ENCODE assay signal across 8 mouse cellular contexts in genomic region chr12:54794392-54794791, GRCm38 (mm10). TPM values are rescaled to one million over a fixed set of nuclear protein-coding genes. Genes with fewer than 3 reads are reported as not detected.
DNase-seq lines count a peak whose midpoint lies in the region; ATAC-seq lines count a peak whose summit lies in the region.

No protein-coding gene starts in this region.

- intact Hi-C loops in heart, postnatal 10 days (cut with DNase I), result no loop called here

- no peaks in the 10 kb centered on the region for H3K36me3 ChIP-seq in heart, embryonic 15.5 days
- H3K36me3 ChIP-seq in embryonic facial prominence, embryonic 10.5 days (replicated peaks), result peaks cover 24% of the 10 kb centered on the region
- H3K36me3 ChIP-seq in midbrain, embryonic 14.5 days (ENCODE audit: control insufficient read depth, insufficient read depth, low read length), result 0 out of 2 replicates have a peak, but pooled peaks cover 3% of the 10 kb centered on the region

- peak overlapping the region; percentile 95 for H3K4me3 ChIP-seq in heart, embryonic 15.5 days
- H3K4me3 ChIP-seq in embryonic facial prominence, embryonic 10.5 days, result peak overlapping the region; percentile 86
- peak overlapping the region; percentile 96 for H3K4me3 ChIP-seq in midbrain, embryonic 14.5 days (replicated peaks; ENCODE audit: low read depth, low read length)

- no peak for DNase-seq in heart, postnatal 10 days
- no peak for DNase-seq in embryonic facial prominence, embryonic 10.5 days (ENCODE audit: low spot score)
- peak; percentile 28 for DNase-seq in induced T-regulatory cell, adult 2 months (ENCODE audit: low read depth)
- DNase-seq in midbrain, embryonic 14.5 days, result peak; percentile 8
- DNase-seq in cerebellum, adult 9-11 months, result no peak
- no peak for DNase-seq in cerebellum, adult 11 months
- no peak for DNase-seq in cerebellum, postnatal 10 days

- 34% methylated on average over 3 of the region's 3 CpGs for WGBS in heart, embryonic 15.5 days
- 39% methylated on average over 3 of the region's 3 CpGs for WGBS in embryonic facial prominence, embryonic 10.5 days
- WGBS in midbrain, embryonic 14.5 days, result 44% methylated on average over 3 of the region's 3 CpGs

- peak overlapping the region; percentile 73 for H3K4me2 ChIP-seq in heart, embryonic 15.5 days
- peak overlapping the region; percentile 72 for H3K4me2 ChIP-seq in midbrain, embryonic 14.5 days (ENCODE audit: low read length)

- no peak overlapping the region for H3K27ac ChIP-seq in heart, embryonic 15.5 days
- no peak overlapping the region; the same call in 1 of the 2 replicates for H3K27ac ChIP-seq in embryonic facial prominence, embryonic 10.5 days (replicated peaks)
- H3K27ac ChIP-seq in midbrain, embryonic 14.5 days (replicated peaks; ENCODE audit: low read depth, low read length), result no peak overlapping the region

- ATAC-seq in heart, embryonic 15.5 days (replicated peaks; ENCODE audit: insufficient number of reproducible peaks, insufficient read depth, low FRiP score, low read depth), result no peak
- ATAC-seq in midbrain, embryonic 14.5 days (ENCODE audit: low FRiP score, low TSS enrichment), result no peak

- H3K4me1 ChIP-seq in heart, embryonic 15.5 days (replicated peaks), result peaks cover 31% of the 10 kb centered on the region
- H3K4me1 ChIP-seq in embryonic facial prominence, embryonic 10.5 days, result peaks cover 41% of the 10 kb centered on the region
- peaks cover 12% of the 10 kb centered on the region for H3K4me1 ChIP-seq in midbrain, embryonic 14.5 days (ENCODE audit: control insufficient read depth, insufficient read depth, low read length)

- H3K9ac ChIP-seq in heart, embryonic 15.5 days, result peak overlapping the region; percentile 99
- H3K9ac ChIP-seq in midbrain, embryonic 14.5 days (replicated peaks; ENCODE audit: low read length), result peak overlapping the region; percentile 99

- no peaks in the 10 kb centered on the region for H3K9me3 ChIP-seq in heart, embryonic 15.5 days (replicated peaks)
- H3K9me3 ChIP-seq in embryonic facial prominence, embryonic 10.5 days, result no peaks in the 10 kb centered on the region
- no peaks in the 10 kb centered on the region for H3K9me3 ChIP-seq in midbrain, embryonic 14.5 days (ENCODE audit: control insufficient read depth, low read length)

- no peaks in the 10 kb centered on the region for H3K27me3 ChIP-seq in heart, embryonic 15.5 days
- H3K27me3 ChIP-seq in embryonic facial prominence, embryonic 10.5 days (replicated peaks; ENCODE audit: low read depth, poor library complexity, severe bottlenecking), result no peaks in the 10 kb centered on the region
- no peaks in the 10 kb centered on the region for H3K27me3 ChIP-seq in midbrain, embryonic 14.5 days (ENCODE audit: control insufficient read depth, insufficient read depth, low read length)

RNA-seq across cellular contexts. Expression of gene Snx6, which starts 1.1 kb away (rescaled TPM):
- 96.4 and 116 TPM in 2 replicates for polyA plus RNA-seq in heart, embryonic 15.5 days (2015; fragmentation: Nextera tagmentation; extraction: Ambion mirVana)
- total RNA-seq in heart, postnatal 10 days (2021), result 10 to 100 TPM; 49.7 to 52.9 TPM
- 194 and 195 TPM in 2 replicates for polyA plus RNA-seq in embryonic facial prominence, embryonic 10.5 days (2016; fragmentation: Nextera tagmentation; extraction: Ambion mirVana)
- polyA plus RNA-seq in midbrain, embryonic 14.5 days (2014; fragmentation: Nextera tagmentation; extraction: Ambion mirVana), result 156 and 175 TPM in 2 replicates

Comparison
In these comparisons a context has a peak if more than half of its experiments do, and no peak if none do; other contexts are left out.
1. DNase-seq: peak in induced T-regulatory cell, adult 2 months (single experiment) and midbrain, embryonic 14.5 days (single experiment); none in heart, postnatal 10 days (0 of 2), embryonic facial prominence, embryonic 10.5 days (single experiment), cerebellum, adult 9-11 months (single experiment), cerebellum, adult 11 months (single experiment) and cerebellum, postnatal 10 days (0 of 2).
2. Peak in every context shown above with its lines, with median percentiles within 50 percentile points of each other: H3K4me3 ChIP-seq.